Mouse (Mus musculus) testis, adult 2 months (tissue): Measurements from ENCODE around the gene Ankrd13d.

Experiments
- CTCF ChIP-seq: fragments of 200-500 bp; IDR thresholded peaks from 2 replicates; pipeline ENCODE4 v1.5.1; 2012; ENCODE audit warnings: low read depth, mild to moderate bottlenecking, inconsistent platforms, low read length, moderate library complexity; ENCODE audit not compliant: control insufficient read depth, insufficient read depth, insufficient replicate concordance
- POLR2A ChIP-seq: fragments of 200-500 bp; IDR thresholded peaks from 2 replicates; pipeline ENCODE4 v1.6.1; 2012; ENCODE audit warnings: low read depth, mild to moderate bottlenecking, inconsistent platforms, low read length, moderate library complexity; ENCODE audit not compliant: control insufficient read depth

- TF ChIP-seq CTCF (no peak), POLR2A (no peak)
Observed at GRCm38 (mm10) chr19:4247010-4247409, 35.9 kb downstream of the Ankrd13d start.
